Mouse (Mus musculus) frontal cortex, postnatal 10 days (tissue): ENCODE data around the gene Sdc1.

Experiments
- DNase-seq, 2 experiments: peaks; one replicate each; pipeline ENCODE4 v3.0.0; 2022; ENCODE audit warnings: low spot score in 2 of 2, mixed read lengths in 1 of 2

Gene Sdc1

GRCm38 (mm10) chr12:8770946-8771843 is at the start of gene Sdc1:
TSS of gene Sdc1 (plus strand) at chr12:8771323.
- DNase-seq, result peak; percentile 24 to 62

- DNase-seq, result no peak
Observed at GRCm38 (mm10) chr12:8726890-8727289, 44.2 kb upstream of the Sdc1 start.

DNA sequence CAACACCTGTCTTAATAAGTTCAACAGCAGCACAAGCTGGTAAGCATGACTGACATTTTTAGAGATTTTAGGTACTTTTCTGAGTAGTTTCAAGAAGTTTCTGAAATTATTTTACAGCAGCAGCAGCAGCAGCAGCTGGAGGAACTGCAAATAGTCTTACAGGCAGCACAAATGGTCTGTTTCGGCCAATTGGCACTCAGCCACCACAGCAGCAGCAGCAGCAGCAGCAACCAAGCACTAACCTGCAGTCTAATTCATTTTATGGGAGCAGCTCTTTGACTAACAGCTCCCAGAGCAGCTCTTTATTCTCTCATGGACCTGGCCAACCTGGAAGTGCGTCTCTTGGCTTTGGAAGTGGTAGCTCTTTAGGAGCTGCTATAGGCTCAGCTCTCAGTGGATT is 42.4 kb upstream of the Sdc1 start:
- no peak for DNase-seq

- DNase-seq, result no peak
Observed at GRCm38 (mm10) chr12:8753654-8754053, 17.5 kb upstream of the Sdc1 start.

DNA sequence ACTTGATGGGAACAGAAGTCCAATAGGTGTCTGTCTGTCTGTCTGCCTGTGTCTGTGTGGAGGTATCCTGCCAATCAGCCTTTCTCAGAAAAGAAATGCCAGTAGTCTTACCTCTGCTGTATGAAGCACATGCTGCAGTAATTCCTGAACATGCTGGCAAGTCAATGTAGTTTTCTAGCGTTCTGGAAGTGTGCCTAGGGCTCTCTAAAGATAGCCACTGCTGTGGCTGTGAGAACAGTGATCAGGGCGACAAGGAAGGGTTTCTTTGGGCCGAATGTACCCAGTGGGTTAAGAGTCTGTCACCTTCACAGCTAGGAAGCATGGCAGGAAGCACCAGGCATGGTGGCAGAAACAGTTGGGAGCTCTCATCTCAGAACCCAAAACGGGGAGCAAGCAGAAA is 17.0 kb upstream of the Sdc1 start:
- no peak for DNase-seq

DNA sequence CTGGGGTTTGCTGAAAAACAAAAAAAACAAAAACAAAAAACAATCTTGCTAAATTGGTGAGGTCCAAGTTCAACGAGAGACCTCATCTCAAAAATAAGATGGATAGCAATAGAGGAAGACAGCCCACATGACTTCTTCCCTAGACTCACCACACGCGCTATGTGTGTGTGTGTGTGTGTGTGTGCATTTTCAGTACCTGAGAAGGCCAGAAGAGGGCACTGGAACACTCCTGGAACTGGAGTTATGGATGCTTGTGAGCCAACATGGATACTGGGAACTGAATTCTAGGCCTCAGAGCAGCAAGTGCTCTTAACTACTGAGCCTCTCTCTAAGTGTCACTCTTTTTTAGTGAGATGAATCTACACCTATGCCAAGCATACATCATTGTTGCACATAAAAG is 13.1 kb upstream of the Sdc1 start:
- DNase-seq, result no peak

DNA sequence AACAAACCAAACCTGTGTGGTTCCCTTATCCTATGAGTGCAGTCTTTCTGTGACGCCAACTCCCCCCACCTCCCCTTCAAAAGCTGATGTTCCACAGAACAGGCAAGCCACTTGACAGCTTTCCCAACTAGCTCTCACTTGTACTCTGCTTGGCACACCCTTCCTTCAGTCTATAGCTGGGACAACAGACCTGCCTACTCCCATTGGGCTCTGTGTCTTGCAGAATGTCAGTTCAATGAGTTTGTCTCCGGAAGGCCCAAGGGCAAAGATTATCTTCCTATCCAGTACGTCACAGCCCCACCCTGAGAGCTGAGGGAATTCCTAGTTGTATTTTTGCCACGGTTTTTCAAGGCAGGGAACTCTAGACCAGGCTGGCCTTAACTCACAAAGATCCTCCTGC is 12.0 kb upstream of the Sdc1 start:
- no peak for DNase-seq

GRCm38 (mm10) chr12:8759779-8760178 is 11.3 kb upstream of the Sdc1 start:
- no peak for DNase-seq

- no peak for DNase-seq
Observed at GRCm38 (mm10) chr12:8760561-8760960, 10.6 kb upstream of the Sdc1 start.

- DNase-seq, result no peak
Observed at GRCm38 (mm10) chr12:8761058-8761457, 10.1 kb upstream of the Sdc1 start.

DNA sequence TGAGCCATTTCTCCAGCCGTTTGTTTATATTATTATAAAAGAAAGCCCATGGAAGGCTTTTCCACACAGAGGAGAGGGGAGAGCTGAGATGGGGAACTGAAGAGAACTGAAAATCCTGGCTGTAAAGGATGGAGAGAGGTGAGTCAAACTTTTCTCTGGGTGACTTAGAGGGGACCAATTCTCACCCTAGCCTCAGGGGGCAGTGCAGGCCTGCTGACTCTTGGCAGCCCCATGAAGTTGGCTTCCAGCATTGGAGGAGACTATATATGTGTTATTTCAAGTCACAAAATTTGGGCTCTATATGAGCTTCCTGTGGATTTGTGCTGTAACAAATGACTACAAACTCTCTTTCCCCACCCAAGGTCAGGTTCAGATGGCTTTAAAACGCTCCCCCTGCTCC is 8.5 kb upstream of the Sdc1 start:
- DNase-seq, result no peak

DNA sequence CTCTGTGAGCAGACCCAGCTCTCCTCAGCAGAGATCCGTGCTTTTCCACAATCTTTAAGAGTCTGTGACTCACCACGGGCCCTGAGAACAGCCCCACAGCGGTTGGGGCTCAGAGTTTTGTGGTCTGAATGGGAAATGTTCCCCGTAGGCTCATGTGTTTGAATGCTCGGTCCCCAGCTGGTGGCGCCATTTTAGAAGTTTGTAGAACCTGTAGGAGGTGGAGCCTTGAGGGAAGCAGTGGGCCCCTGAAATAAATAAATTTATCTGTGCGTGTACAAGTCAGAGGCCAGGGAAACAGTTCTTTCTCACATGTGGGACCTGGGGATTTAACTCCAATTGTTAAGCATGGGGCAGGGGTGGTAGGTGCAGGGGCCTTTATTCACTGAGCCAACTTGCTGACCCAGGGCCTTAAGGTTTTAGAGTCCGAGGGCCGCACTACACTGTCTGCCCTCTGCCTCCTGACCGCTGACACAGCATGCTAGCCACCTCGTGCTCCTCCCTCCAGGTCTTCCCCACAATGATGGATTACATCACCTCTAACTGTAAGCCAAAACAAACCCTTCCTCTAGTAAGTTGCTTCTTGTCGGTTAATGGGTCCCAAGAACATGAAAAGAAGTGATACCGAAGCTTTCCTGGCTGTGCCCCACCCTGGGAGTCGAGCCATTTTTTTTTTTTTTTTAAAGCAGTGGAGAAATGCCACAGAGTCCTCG is 6.7 kb upstream of the Sdc1 start:
- DNase-seq, result no peak

DNA sequence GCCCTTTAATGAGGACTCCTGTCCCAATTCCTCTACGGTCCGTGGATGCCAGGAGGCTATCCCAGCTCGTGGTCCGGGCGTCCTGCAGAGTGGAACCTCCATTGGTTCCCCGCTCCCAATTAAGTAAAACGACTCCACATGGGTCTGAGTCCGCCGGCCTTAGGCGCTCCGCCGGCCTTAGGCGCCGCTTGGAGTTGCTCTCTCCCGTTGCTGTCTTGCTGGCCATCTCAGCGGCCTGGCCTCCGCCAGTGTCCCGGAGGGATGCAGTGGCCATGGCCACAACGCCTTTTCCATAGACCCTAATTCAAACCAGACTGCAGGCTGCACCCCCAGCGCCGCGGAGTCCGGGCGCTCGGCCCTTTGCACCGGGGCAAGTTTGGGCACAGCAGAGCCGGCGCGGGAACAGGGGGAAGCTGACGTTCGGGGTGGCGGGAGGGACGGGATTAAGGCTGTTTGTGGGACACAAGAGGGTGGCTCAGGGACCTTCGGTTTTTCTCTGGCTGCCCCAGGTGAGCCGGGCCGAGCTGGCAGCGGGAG is 789 bp downstream of the Sdc1 start:
- no peak for DNase-seq

DNA sequence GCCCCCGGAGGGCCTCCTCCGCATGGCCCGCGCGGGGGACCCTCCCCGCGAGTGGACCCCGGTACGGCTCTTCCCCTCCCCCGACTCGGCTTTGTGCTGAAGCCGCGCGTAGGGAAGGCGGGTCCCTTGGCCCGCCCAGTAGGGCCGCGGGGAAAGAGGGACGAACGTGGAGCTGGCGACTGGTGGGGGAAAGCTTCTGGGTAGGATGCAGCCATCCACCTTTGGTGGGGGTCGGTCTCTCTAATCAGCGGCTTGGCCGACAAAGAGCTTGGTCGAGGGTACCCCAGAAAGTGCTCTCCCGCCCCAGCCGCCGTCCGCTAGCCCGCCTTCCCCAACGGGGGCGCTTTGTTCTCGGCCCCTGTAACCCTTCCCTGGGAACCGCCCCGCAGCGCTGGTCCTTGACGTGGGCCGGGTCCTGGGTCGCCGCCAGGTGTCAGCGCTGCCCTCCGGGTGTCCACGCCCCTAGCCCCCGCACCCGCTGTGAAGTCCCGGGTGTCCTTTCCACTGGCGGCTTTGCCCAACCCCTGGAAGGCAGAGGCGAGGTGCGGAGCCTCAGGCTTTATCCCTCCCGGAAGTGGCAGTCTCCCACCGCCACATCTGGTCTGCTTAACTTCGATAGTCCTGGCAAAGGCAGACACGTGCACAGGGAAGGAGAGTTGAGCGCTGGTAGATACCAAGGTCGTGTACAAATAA is 1.5 kb downstream of the Sdc1 start:
- DNase-seq, result peak in 1 of 2 experiments; percentile 26

DNA sequence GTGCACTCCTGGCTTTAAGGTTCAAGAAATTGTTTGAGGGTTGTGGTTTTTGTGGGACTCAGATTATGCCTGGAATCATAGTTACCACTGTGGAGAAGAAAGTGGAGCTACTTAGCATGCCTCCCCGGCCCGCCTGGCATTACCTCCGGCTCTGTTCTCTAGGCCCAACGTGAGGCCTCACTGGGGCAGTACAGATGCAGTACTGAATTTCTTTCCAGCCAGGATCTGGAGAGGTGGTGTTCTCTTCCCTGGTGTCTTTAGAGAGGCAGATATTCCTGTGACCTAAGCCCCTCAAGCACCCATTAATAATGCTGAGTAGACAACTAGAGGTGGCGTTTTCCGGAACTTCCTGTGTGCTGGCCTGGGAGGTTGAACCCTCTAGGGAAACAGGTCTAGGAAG is 2.2 kb downstream of the Sdc1 start:
- no peak for DNase-seq

DNA sequence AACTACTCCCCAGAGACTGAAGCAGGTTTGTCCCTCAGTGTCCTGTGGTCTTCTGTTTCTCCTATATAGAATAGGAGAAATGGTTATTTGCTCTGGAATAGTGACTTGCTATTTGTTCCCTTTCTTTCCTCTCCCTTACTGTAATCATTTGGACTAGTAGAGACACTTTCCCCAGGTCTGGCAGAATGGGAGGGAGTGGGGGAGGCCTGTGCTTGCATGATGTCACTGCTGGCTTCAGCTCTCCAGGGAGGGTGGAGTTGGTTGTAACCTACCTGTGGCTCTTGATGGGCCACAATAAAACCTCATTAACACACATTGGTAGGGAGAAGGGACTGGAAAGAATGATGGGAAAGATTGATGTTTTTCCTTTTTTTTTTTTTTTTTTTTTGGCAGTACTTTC is 3.1 kb downstream of the Sdc1 start:
- no peak for DNase-seq

- DNase-seq, result no peak
Observed at GRCm38 (mm10) chr12:8776206-8776605, 5.1 kb downstream of the Sdc1 start.

DNA sequence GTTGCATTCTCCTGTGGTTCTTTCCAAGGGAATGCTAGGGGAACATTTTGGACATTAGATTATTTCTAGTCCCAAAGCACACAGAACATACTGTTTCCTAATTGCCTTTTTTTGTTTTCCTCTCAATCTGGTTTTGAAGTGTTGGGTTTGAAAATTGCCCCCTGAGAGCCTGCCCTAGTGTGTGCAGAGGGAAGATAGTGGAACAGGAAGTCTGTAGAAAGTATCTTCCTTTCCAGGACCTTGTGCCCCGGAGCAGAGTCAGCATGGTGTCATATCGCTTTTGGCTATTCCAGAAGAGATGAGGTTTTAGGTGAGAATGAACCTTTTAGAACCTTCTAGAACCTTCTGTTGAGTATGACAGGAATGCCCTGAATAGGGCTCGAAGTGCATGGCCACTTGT is 5.6 kb downstream of the Sdc1 start:
- DNase-seq, result no peak

- DNase-seq, result no peak
Observed at GRCm38 (mm10) chr12:8778106-8778505, 7.0 kb downstream of the Sdc1 start.

GRCm38 (mm10) chr12:8779851-8780250 is 8.7 kb downstream of the Sdc1 start:
- no peak for DNase-seq

- no peak for DNase-seq
Observed at GRCm38 (mm10) chr12:8781121-8781520, 10.0 kb downstream of the Sdc1 start.

DNA sequence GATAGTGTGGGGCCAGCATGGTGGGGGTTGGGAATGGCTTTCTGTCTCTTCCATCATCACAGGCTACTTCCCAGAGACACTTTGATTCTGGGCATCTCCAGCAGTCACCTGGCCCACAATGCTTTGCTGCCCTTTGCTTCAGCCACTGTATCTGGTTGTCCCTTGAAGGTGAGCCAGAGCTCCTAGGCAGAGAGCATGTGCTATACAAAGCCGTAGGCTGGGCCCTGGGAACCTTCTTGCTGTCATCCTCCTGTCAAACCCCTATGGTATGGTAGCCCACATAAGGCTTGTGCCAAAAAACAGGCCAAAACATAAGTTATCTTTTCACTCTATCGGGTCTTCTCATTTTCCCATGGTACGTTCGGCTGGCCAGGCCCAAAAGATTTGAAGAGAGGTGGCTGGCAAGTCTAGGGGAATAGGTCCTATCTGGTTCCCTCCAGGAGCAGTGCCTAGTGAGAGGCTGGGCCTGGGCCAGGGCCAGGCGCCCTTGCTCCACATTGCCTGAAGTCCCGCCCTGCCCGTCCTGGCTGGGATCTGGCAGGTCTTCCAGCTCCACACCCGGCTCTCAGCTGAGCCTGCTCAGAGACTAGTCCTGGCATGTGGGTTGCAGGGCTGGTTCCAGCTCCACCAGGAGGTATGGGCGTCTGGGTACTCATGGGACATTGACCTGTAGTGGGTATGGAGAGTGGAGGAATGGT is 10.7 kb downstream of the Sdc1 start:
- no peak for DNase-seq
